Mouse (Mus musculus): Measurements from ENCODE around the gene Fam151b. TPM values are rescaled to one million over a fixed set of nuclear protein-coding genes. Genes with fewer than 3 reads are reported as not detected.

Gene Fam151b
- polyA plus RNA-seq (2012; ENCODE audit: insufficient read depth, insufficient read length, missing spikeins): 11.1 and 12.5 TPM in 2 replicates

- Histone ChIP-seq H3K27ac (ENCODE audit: insufficient read depth, low read depth, low read length) (peak within 1 kb of the TSS; percentile 48), H3K4me1 (ENCODE audit: control insufficient read depth, insufficient read depth, low read length) (no peaks in the 10 kb centered on the region), H3K4me3 (ENCODE audit: insufficient read depth, low read length) (peak within 1 kb of the TSS; percentile 76)
- no peak for TF ChIP-seq CTCF (IDR thresholded peaks at IDR 0.05; ENCODE audit: low read depth, low read length)
- no peak for TF ChIP-seq POLR2A (IDR thresholded peaks at IDR 0.05; ENCODE audit: borderline replicate concordance, low read depth, low read length)
Observed at GRCm38 (mm10) chr13:92483852-92484463, at the start of gene Fam151b. Gene Fam151b (minus strand): TSS chr13:92484015.

GRCm38 (mm10) chr13:92532216-92532615 is 48.4 kb upstream of the Fam151b start:
- Histone ChIP-seq H3K4me3 (ENCODE audit: insufficient read depth, low read length) (no peak overlapping the region), H3K27ac (ENCODE audit: insufficient read depth, low read depth, low read length) (no peak overlapping the region), H3K4me1 (ENCODE audit: control insufficient read depth, insufficient read depth, low read length) (peaks cover 10% of the 10 kb centered on the region)
- no peak for TF ChIP-seq CTCF (IDR thresholded peaks at IDR 0.05; ENCODE audit: low read depth, low read length)
- TF ChIP-seq POLR2A (IDR thresholded peaks at IDR 0.05; ENCODE audit: borderline replicate concordance, low read depth, low read length): no peak

- H3K27ac ChIP-seq (ENCODE audit: insufficient read depth, low read depth, low read length): peak overlapping the region; percentile 73
- H3K4me3 ChIP-seq (ENCODE audit: insufficient read depth, low read length): peak overlapping the region; percentile 66
- TF ChIP-seq CTCF (IDR thresholded peaks at IDR 0.05; ENCODE audit: low read depth, low read length) (no peak), POLR2A (IDR thresholded peaks at IDR 0.05; ENCODE audit: borderline replicate concordance, low read depth, low read length) (no peak)
- peaks cover 10% of the 10 kb centered on the region for H3K4me1 ChIP-seq (ENCODE audit: control insufficient read depth, insufficient read depth, low read length)
Observed at GRCm38 (mm10) chr13:92531237-92531636, 47.4 kb upstream of the Fam151b start.

GRCm38 (mm10) chr13:92530721-92531211 is 47.0 kb upstream of the Fam151b start, which contains the start of gene Zfyve16:
Gene Zfyve16 (minus strand): TSS chr13:92530868.
- Histone ChIP-seq H3K4me3 (ENCODE audit: insufficient read depth, low read length) (peak within 1 kb of the TSS; percentile 66), H3K4me1 (ENCODE audit: control insufficient read depth, insufficient read depth, low read length) (peaks cover 10% of the 10 kb centered on the region), H3K27ac (ENCODE audit: insufficient read depth, low read depth, low read length) (peak within 1 kb of the TSS; percentile 73)
- TF ChIP-seq POLR2A (IDR thresholded peaks at IDR 0.05; ENCODE audit: borderline replicate concordance, low read depth, low read length): 0 out of 2 replicates have a peak, but pooled peaks have one; percentile 1
- TF ChIP-seq CTCF (IDR thresholded peaks at IDR 0.05; ENCODE audit: low read depth, low read length): no peak

GRCm38 (mm10) chr13:92529828-92530720 is 46.3 kb upstream of the Fam151b start:
- Histone ChIP-seq H3K4me1 (ENCODE audit: control insufficient read depth, insufficient read depth, low read length) (peaks cover 13% of the 10 kb centered on the region), H3K4me3 (ENCODE audit: insufficient read depth, low read length) (peak overlapping the region; percentile 66), H3K27ac (ENCODE audit: insufficient read depth, low read depth, low read length) (peak overlapping the region; percentile 73)
- 0 out of 2 replicates have a peak, but pooled peaks have one; percentile 0 for TF ChIP-seq POLR2A (IDR thresholded peaks at IDR 0.05; ENCODE audit: borderline replicate concordance, low read depth, low read length)
- TF ChIP-seq CTCF (IDR thresholded peaks at IDR 0.05; ENCODE audit: low read depth, low read length): no peak

- Histone ChIP-seq H3K27ac (ENCODE audit: insufficient read depth, low read depth, low read length) (no peak overlapping the region), H3K4me3 (ENCODE audit: insufficient read depth, low read length) (no peak overlapping the region), H3K4me1 (ENCODE audit: control insufficient read depth, insufficient read depth, low read length) (peaks cover 3% of the 10 kb centered on the region)
- no peak for TF ChIP-seq CTCF (IDR thresholded peaks at IDR 0.05; ENCODE audit: low read depth, low read length)
- no peak for TF ChIP-seq POLR2A (IDR thresholded peaks at IDR 0.05; ENCODE audit: borderline replicate concordance, low read depth, low read length)
Observed at GRCm38 (mm10) chr13:92523178-92523813, 39.5 kb upstream of the Fam151b start.

GRCm38 (mm10) chr13:92504871-92505270 is 21.1 kb upstream of the Fam151b start:
- no peak overlapping the region for H3K27ac ChIP-seq (ENCODE audit: insufficient read depth, low read depth, low read length)
- TF ChIP-seq POLR2A (IDR thresholded peaks at IDR 0.05; ENCODE audit: borderline replicate concordance, low read depth, low read length): no peak
- TF ChIP-seq CTCF (IDR thresholded peaks at IDR 0.05; ENCODE audit: low read depth, low read length): no peak
- H3K4me3 ChIP-seq (ENCODE audit: insufficient read depth, low read length): no peak overlapping the region
- H3K4me1 ChIP-seq (ENCODE audit: control insufficient read depth, insufficient read depth, low read length): peaks cover 3% of the 10 kb centered on the region; the same call in 1 of the 2 replicates

GRCm38 (mm10) chr13:92491923-92492322 is 8.1 kb upstream of the Fam151b start:
- H3K27ac ChIP-seq (ENCODE audit: insufficient read depth, low read depth, low read length): no peak overlapping the region
- no peak for TF ChIP-seq POLR2A (IDR thresholded peaks at IDR 0.05; ENCODE audit: borderline replicate concordance, low read depth, low read length)
- TF ChIP-seq CTCF (IDR thresholded peaks at IDR 0.05; ENCODE audit: low read depth, low read length): no peak
- H3K4me3 ChIP-seq (ENCODE audit: insufficient read depth, low read length): no peak overlapping the region
- no peaks in the 10 kb centered on the region for H3K4me1 ChIP-seq (ENCODE audit: control insufficient read depth, insufficient read depth, low read length)

GRCm38 (mm10) chr13:92490817-92491216 is 7.0 kb upstream of the Fam151b start:
- no peaks in the 10 kb centered on the region for H3K4me1 ChIP-seq (ENCODE audit: control insufficient read depth, insufficient read depth, low read length)
- no peak for TF ChIP-seq POLR2A (IDR thresholded peaks at IDR 0.05; ENCODE audit: borderline replicate concordance, low read depth, low read length)
- TF ChIP-seq CTCF (IDR thresholded peaks at IDR 0.05; ENCODE audit: low read depth, low read length): no peak
- no peak overlapping the region for H3K4me3 ChIP-seq (ENCODE audit: insufficient read depth, low read length)
- H3K27ac ChIP-seq (ENCODE audit: insufficient read depth, low read depth, low read length): no peak overlapping the region
